Mouse (Mus musculus) heart, embryonic 16.5 days (tissue): ENCODE data around the gene Mageb2. TPM values are rescaled to one million over a fixed set of nuclear protein-coding genes. Genes with fewer than 3 reads are reported as not detected.
"Not testable (repeated sequence)": the region's sequence is repeated elsewhere in the genome, so short reads cannot be mapped to it uniquely, and the experiment has no call there.

Source experiments
- ATAC-seq: fragments of 200-750 bp; cut with Nextera tagmentation; replicated peaks from 2 replicates; pipeline ENCODE4 v1.8.0; 2017; ENCODE audit warnings: moderate number of reproducible peaks; ENCODE audit not compliant: insufficient read depth, low FRiP score; ENCODE audit errors: extremely low read depth
- H3K27ac ChIP-seq: fragments of 300-500 bp; sonication (generic); 2 replicates; pipeline ENCODE4 v1.5.1; 2014; ENCODE audit warnings: mild to moderate bottlenecking, low read length, control low read depth, moderate library complexity
- H3K27me3 ChIP-seq: fragments of 300-500 bp; sonication (generic); 2 replicates; pipeline ENCODE4 v1.6.1; 2014; ENCODE audit warnings: low read length, mixed read lengths; ENCODE audit not compliant: control insufficient read depth, insufficient read depth
- H3K36me3 ChIP-seq: fragments of 300-500 bp; sonication (generic); 2 replicates; pipeline ENCODE4 v1.6.1; 2014; ENCODE audit not compliant: control insufficient read depth, insufficient read depth
- H3K4me1 ChIP-seq: fragments of 300-500 bp; sonication (generic); 2 replicates; pipeline ENCODE4 v1.6.1; 2014; ENCODE audit warnings: low read length, mixed read lengths; ENCODE audit not compliant: control insufficient read depth, insufficient read depth
- H3K4me2 ChIP-seq: fragments of 300-500 bp; sonication (generic); 2 replicates; pipeline ENCODE4 v1.6.1; 2014; ENCODE audit warnings: low read depth, mild to moderate bottlenecking, control low read depth, low read length
- H3K4me3 ChIP-seq: fragments of 300-500 bp; sonication (generic); 2 replicates; pipeline ENCODE4 v1.5.1; 2014; ENCODE audit warnings: mild to moderate bottlenecking, control low read depth, low read length
- H3K9ac ChIP-seq: fragments of 300-500 bp; sonication (generic); 2 replicates; pipeline ENCODE4 v1.6.1; 2014; ENCODE audit warnings: low read length, control low read depth
- H3K9me3 ChIP-seq: fragments of 300-500 bp; sonication (generic); replicated peaks from 2 replicates; pipeline ENCODE4 v1.6.1; 2016; ENCODE audit warnings: low read length; ENCODE audit not compliant: control insufficient read depth
- WGBS: fragments of 180-500 bp; shearing (Covaris S2); extraction: QIAGEN DNeasy Blood & Tissue Kit; methylation state at CpG from one replicate; pipeline ENCODE4 v1.1.7; 2014; 5-methylcytosine and 5-hydroxymethylcytosine counted together
- polyA plus RNA-seq: library from polyadenylated mRNA; unstranded; fragments of >200 nt; fragmentation: Nextera tagmentation; extraction: Ambion mirVana; gene quantifications from 2 replicates; pipeline ENCODE4 v1.2.1, GENCODE M21; 2015

Mageb2 gene
- not detected in 2 replicates for polyA plus RNA-seq

DNA sequence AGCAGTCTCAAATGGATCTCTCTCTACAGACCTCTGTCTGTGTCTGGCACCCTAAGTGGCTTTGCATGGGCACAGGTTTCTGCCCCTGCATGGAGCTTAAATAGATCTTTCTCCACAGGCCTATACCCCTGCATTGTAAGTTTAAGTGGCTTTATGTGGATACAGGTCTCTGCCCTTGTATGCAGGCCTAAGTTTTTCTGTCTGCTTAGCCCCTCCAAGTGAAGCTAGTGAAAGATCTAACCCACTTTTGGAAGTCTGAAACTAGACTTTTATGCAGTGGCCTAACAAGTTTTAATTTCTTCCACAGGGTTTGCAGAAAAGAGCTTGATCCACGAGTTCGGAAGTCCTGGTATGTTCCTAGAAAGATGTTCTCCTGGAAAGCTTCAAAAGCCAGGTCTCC, at the start of gene Mageb2:
Mageb2 (plus strand) TSS at position 301 of the 400 bp plus-strand sequence.
- H3K4me1 ChIP-seq, H3K27ac ChIP-seq, H3K27me3 ChIP-seq, H3K9ac ChIP-seq, H3K9me3 ChIP-seq, H3K36me3 ChIP-seq, H3K4me2 ChIP-seq, ATAC-seq, H3K4me3 ChIP-seq: not testable (repeated sequence)
- 57% methylated on average over 2 of the region's 2 CpGs for WGBS

DNA sequence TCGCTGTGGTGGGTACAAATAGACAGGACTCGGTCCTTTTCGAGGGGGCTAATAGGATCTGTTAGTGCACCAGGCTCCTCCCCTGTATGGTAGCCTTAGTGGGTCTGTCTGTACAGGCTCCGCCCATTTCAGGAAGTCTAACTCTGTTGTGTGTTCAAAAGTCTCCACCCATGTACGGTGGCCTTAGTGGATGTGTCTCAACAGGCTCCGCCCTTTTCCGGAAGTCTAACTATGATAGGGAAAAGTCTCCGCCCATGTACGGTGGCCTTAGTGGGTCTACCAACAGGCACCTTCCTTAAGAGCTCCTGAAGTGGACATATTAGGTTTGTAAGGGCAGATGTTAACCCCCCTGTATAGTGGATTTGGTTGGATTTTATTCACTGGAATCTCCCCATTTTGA, 18.2 kb upstream of the Mageb2 start:
- not testable (repeated sequence) for H3K4me1 ChIP-seq, H3K4me3 ChIP-seq, H3K9me3 ChIP-seq, H3K27ac ChIP-seq, H3K4me2 ChIP-seq, H3K9ac ChIP-seq, H3K27me3 ChIP-seq, ATAC-seq, H3K36me3 ChIP-seq
- WGBS, result 91% methylated on average over 9 of the region's 9 CpGs

Other genes with a start within 250 kb of the Mageb2 start
- gene Gm5072, start 60.8 kb downstream of the Mageb2 start, polyA plus RNA-seq, result not detected in 2 replicates
- gene Gm8914, start 148.4 kb downstream of the Mageb2 start, polyA plus RNA-seq, result not detected in 2 replicates
- gene 1700084M14Rik, start 244.2 kb downstream of the Mageb2 start, polyA plus RNA-seq, result not detected in 2 replicates